Mouse (Mus musculus): ENCODE measurements around the gene Mbd5.

GRCm38 (mm10) chr2:49358839-49359520 is 409.7 kb downstream of the Mbd5 start:
- TF ChIP-seq POLR2A (IDR thresholded peaks at IDR 0.05; ENCODE audit: low read depth, low read length) (no peak), CTCF (IDR thresholded peaks at IDR 0.05; ENCODE audit: extremely low read depth, insufficient read depth, insufficient read length, insufficient replicate concordance) (peak; percentile 56; the same call in 1 of the 2 replicates)
